In genomic region chr2:167249591-167249990, GRCm38 (mm10) we compare ENCODE assay signal across 11 mouse cellular contexts. TPM values are rescaled to one million over a fixed set of nuclear protein-coding genes. Genes with fewer than 3 reads are reported as not detected.
DNase-seq lines count a peak whose midpoint lies in the region; ATAC-seq and TF ChIP-seq lines count a peak whose summit lies in the region.
"Had no signal": no experiment of that assay in that cellular context is flagged by ENCODE, and none has a peak within 500 bp of the region (broad histone marks: within the 10 kb centered on the region; RNA-seq: fewer than 3 reads in every experiment).

No protein-coding gene starts in this region.

- no peak for TF ChIP-seq EP300 in stomach, postnatal 0 days (optimal IDR thresholded peaks at IDR 0.05)

- no peak; the same call in 1 of the 2 replicates for ATAC-seq in kidney, embryonic 15.5 days (replicated peaks; ENCODE audit: low FRiP score)
- peak; percentile 74 for ATAC-seq in lung, embryonic 14.5 days (ENCODE audit: insufficient read depth)
- ATAC-seq in stomach, postnatal 0 days (ENCODE audit: low FRiP score, low TSS enrichment): peak; percentile 43; the same call in 1 of the 2 replicates

- H3K4me2 ChIP-seq in kidney, embryonic 15.5 days: no peak overlapping the region
- no peak overlapping the region for H3K4me2 ChIP-seq in lung, embryonic 14.5 days
- H3K4me2 ChIP-seq in stomach, postnatal 0 days (replicated peaks; ENCODE audit: low read depth): no peak overlapping the region

- H3K4me1 ChIP-seq in kidney, embryonic 15.5 days: peaks cover 45% of the 10 kb centered on the region
- peaks cover 15% of the 10 kb centered on the region for H3K4me1 ChIP-seq in lung, embryonic 14.5 days (ENCODE audit: insufficient read depth)
- H3K4me1 ChIP-seq in stomach, postnatal 0 days (replicated peaks; ENCODE audit: control insufficient read depth, insufficient read depth): 0 out of 2 replicates have a peak, but pooled peaks cover 2% of the 10 kb centered on the region
- peaks cover 6% of the 10 kb centered on the region; the same call in 1 of the 2 replicates for H3K4me1 ChIP-seq in thymus, adult 2 months (replicated peaks; ENCODE audit: control insufficient read depth, insufficient read depth, low read length)

- peak overlapping the region; percentile 69 for H3K27ac ChIP-seq in kidney, embryonic 15.5 days
- H3K27ac ChIP-seq in lung, embryonic 14.5 days (ENCODE audit: low read depth): peak overlapping the region; percentile 59; the same call in 1 of the 2 replicates
- no peak overlapping the region for H3K27ac ChIP-seq in stomach, postnatal 0 days (replicated peaks)
- H3K27ac ChIP-seq in thymus, adult 2 months (ENCODE audit: control insufficient read depth, insufficient read depth, low read length): no peak overlapping the region

- 22% methylated on average over 3 of the region's 3 CpGs for whole genome bisulfite sequencing in kidney, embryonic 15.5 days
- WGBS in lung, embryonic 14.5 days: 37% methylated on average over 3 of the region's 3 CpGs
- WGBS in stomach, postnatal 0 days: 60% methylated on average over 3 of the region's 3 CpGs
- 92% methylated on average over 3 of the region's 3 CpGs for WGBS in thymus, adult 2 months

- H3K27me3 ChIP-seq in kidney, embryonic 15.5 days: no peaks in the 10 kb centered on the region
- H3K27me3 ChIP-seq in lung, embryonic 14.5 days (ENCODE audit: insufficient read depth, low read length): no peaks in the 10 kb centered on the region
- H3K27me3 ChIP-seq in stomach, postnatal 0 days (ENCODE audit: control insufficient read depth, insufficient read depth, low read length): no peaks in the 10 kb centered on the region
- no peaks in the 10 kb centered on the region; the same call in 1 of the 2 replicates for H3K27me3 ChIP-seq in thymus, adult 2 months (ENCODE audit: control insufficient read depth, insufficient read depth, low read length)

- H3K36me3 ChIP-seq in kidney, embryonic 15.5 days: no peaks in the 10 kb centered on the region
- no peaks in the 10 kb centered on the region for H3K36me3 ChIP-seq in lung, embryonic 14.5 days (ENCODE audit: insufficient read depth)
- no peaks in the 10 kb centered on the region for H3K36me3 ChIP-seq in stomach, postnatal 0 days (ENCODE audit: control insufficient read depth, insufficient read depth, low read length)
- no peaks in the 10 kb centered on the region for H3K36me3 ChIP-seq in thymus, adult 2 months (ENCODE audit: control insufficient read depth, insufficient read depth, low read length)

- TF ChIP-seq POLR2A in thymus, adult 2 months (IDR thresholded peaks at IDR 0.05; ENCODE audit: control insufficient read depth, extremely low read depth, insufficient read depth, low read length, poor library complexity): no peak

- H3K4me3 ChIP-seq in kidney, embryonic 15.5 days (replicated peaks): no peak overlapping the region
- no peak overlapping the region for H3K4me3 ChIP-seq in lung, embryonic 14.5 days (ENCODE audit: low read depth, low read length)
- H3K4me3 ChIP-seq in stomach, postnatal 0 days (ENCODE audit: low read depth, low read length): no peak overlapping the region
- H3K4me3 ChIP-seq in thymus, adult 2 months (ENCODE audit: control insufficient read depth, insufficient read depth, low read length): no peak overlapping the region
- H3K4me3 ChIP-seq: myocyte had no signal

- H3K9me3 ChIP-seq in kidney, embryonic 15.5 days (replicated peaks): no peaks in the 10 kb centered on the region; the same call in 1 of the 2 replicates
- no peaks in the 10 kb centered on the region for H3K9me3 ChIP-seq in lung, embryonic 14.5 days (ENCODE audit: low read depth, low read length)
- no peaks in the 10 kb centered on the region for H3K9me3 ChIP-seq in stomach, postnatal 0 days (ENCODE audit: control insufficient read depth, low read length)

- H3K9ac ChIP-seq in kidney, embryonic 15.5 days: no peak overlapping the region
- H3K9ac ChIP-seq in lung, embryonic 14.5 days: no peak overlapping the region
- no peak overlapping the region for H3K9ac ChIP-seq in stomach, postnatal 0 days (ENCODE audit: low read length)

- TF ChIP-seq CTCF in lung, embryonic 14.5 days (IDR thresholded peaks at IDR 0.05; ENCODE audit: low read depth): no peak
- no peak for TF ChIP-seq CTCF in stomach, postnatal 0 days (IDR thresholded peaks at IDR 0.05; ENCODE audit: low read depth)
- TF ChIP-seq CTCF in thymus, adult 2 months (IDR thresholded peaks at IDR 0.05; ENCODE audit: borderline replicate concordance, control insufficient read depth, extremely low read depth, insufficient read depth, low read length, poor library complexity): no peak

- peak; percentile 44 for DNase-seq in urinary bladder, postnatal 14 days (ENCODE audit: low spot score)
- no peak for DNase-seq in urinary bladder, adult 2 months (ENCODE audit: low spot score)
- peak; percentile 82 for DNase-seq in lung, embryonic 14.5 days
- no peak for DNase-seq in stomach, postnatal 0 days (ENCODE audit: low spot score)
- no peak for DNase-seq in ovary, adult 18-20 months (ENCODE audit: low spot score)
- no peak for DNase-seq in thymus, adult 2 months
- DNase-seq in thymus, postnatal 36 days: no peak
- DNase-seq: gastrocnemius, postnatal 25 days; right cerebral cortex, adult 18-20 months had no signal

RNA-seq across cellular contexts. Expression of gene Ptgis, which starts 9.2 kb away (rescaled TPM):
- polyA plus RNA-seq in urinary bladder, adult 2 months (2012; rRNA removed): 98.4 and 106 TPM in 2 replicates
- 18.7 and 21.1 TPM in 2 replicates for polyA plus RNA-seq in kidney, embryonic 15.5 days (2015; fragmentation: Nextera tagmentation; extraction: Ambion mirVana)
- 16.0 and 18.6 TPM in 2 replicates for polyA plus RNA-seq in lung, embryonic 14.5 days (2014; fragmentation: Nextera tagmentation; extraction: Ambion mirVana)
- polyA plus RNA-seq in stomach, postnatal 0 days (2015; fragmentation: Nextera tagmentation; extraction: Ambion mirVana): 21.9 and 26.7 TPM in 2 replicates
- polyA plus RNA-seq in thymus, adult 2 months (2012; rRNA removed): 6.1 and 9.9 TPM in 2 replicates

RNA-seq across cellular contexts. Expression of gene Kcnb1, which starts 59.6 kb away (rescaled TPM):
- polyA plus RNA-seq in urinary bladder, adult 2 months (2012; rRNA removed): 6.7 and 11.9 TPM in 2 replicates
- 0.95 and 1.9 TPM in 2 replicates for polyA plus RNA-seq in kidney, embryonic 15.5 days (2015; fragmentation: Nextera tagmentation; extraction: Ambion mirVana)
- 0.37 and 0.42 TPM in 2 replicates for polyA plus RNA-seq in lung, embryonic 14.5 days (2014; fragmentation: Nextera tagmentation; extraction: Ambion mirVana)
- 1.6 and 1.9 TPM in 2 replicates for polyA plus RNA-seq in stomach, postnatal 0 days (2015; fragmentation: Nextera tagmentation; extraction: Ambion mirVana)
- polyA plus RNA-seq in thymus, adult 2 months (2012; rRNA removed): 1.7 and 2.1 TPM in 2 replicates

Comparison
In these comparisons a context has a peak if more than half of its experiments do, and no peak if none do; other contexts are left out.
1. DNase-seq: peak in urinary bladder, postnatal 14 days (single experiment) and lung, embryonic 14.5 days (single experiment); none in urinary bladder, adult 2 months (single experiment), stomach, postnatal 0 days (single experiment), ovary, adult 18-20 months (single experiment), thymus, adult 2 months (single experiment) and thymus, postnatal 36 days (0 of 2).
2. H3K27ac ChIP-seq: peak in kidney, embryonic 15.5 days (single experiment) and lung, embryonic 14.5 days (single experiment); none in stomach, postnatal 0 days (single experiment) and thymus, adult 2 months (single experiment).